Mouse (Mus musculus) limb, embryonic 14.5 days (tissue): ENCODE measurements at regions not wholly inside any gene's neighbourhood (a gene's known extent, or its start where the extent isn't known, plus 50 kb on each side); places are given as distances from the start of the nearest gene placed in this dataset.
A peak's percentile ranks its signal among the peaks of the same experiment; 100 is the strongest.

Experiments used
- ATAC-seq: fragments of 200-750 bp; cut with Nextera tagmentation; 2 replicates; pipeline ENCODE4 v1.8.0; 2017; ENCODE audit warnings: low read depth, moderate number of reproducible peaks, moderate TSS enrichment; ENCODE audit not compliant: low FRiP score
- DNase-seq: peaks from one replicate; pipeline ENCODE4 v3.0.0-alpha.2; 2015; ENCODE audit warnings: low spot score
- H3K27ac ChIP-seq: fragments of 300-500 bp; sonication (generic); replicated peaks from 2 replicates; pipeline ENCODE4 v1.5.1; 2014; ENCODE audit warnings: low read depth, mild to moderate bottlenecking, low read length, moderate library complexity, mixed read lengths
- H3K27me3 ChIP-seq: fragments of 300-500 bp; sonication (generic); 2 replicates; pipeline ENCODE4 v1.6.1; 2014; ENCODE audit warnings: low read length, mixed read lengths; ENCODE audit not compliant: control insufficient read depth, insufficient read depth
- H3K36me3 ChIP-seq: fragments of 300-500 bp; sonication (generic); 2 replicates; pipeline ENCODE4 v1.6.1; 2014; ENCODE audit warnings: mild to moderate bottlenecking, low read length, moderate library complexity, mixed read lengths; ENCODE audit not compliant: control insufficient read depth, insufficient read depth
- H3K4me1 ChIP-seq: fragments of 300-500 bp; sonication (generic); 2 replicates; pipeline ENCODE4 v1.6.1; 2014; ENCODE audit warnings: antibody characterized with exemption, low read length, mixed read lengths; ENCODE audit not compliant: control insufficient read depth, insufficient read depth
- H3K4me2 ChIP-seq: fragments of 300-500 bp; sonication (generic); replicated peaks from 2 replicates; pipeline ENCODE4 v1.6.1; 2014; ENCODE audit warnings: low read depth, mild to moderate bottlenecking, low read length, moderate library complexity; ENCODE audit not compliant: severe bottlenecking
- H3K4me3 ChIP-seq: fragments of 300-500 bp; sonication (generic); replicated peaks from 2 replicates; pipeline ENCODE4 v1.5.1; 2014; ENCODE audit warnings: low read length
- H3K9ac ChIP-seq: fragments of 300-500 bp; sonication (generic); 2 replicates; pipeline ENCODE4 v1.6.1; 2014; ENCODE audit warnings: mild to moderate bottlenecking, low read depth, low read length, moderate library complexity; ENCODE audit not compliant: severe bottlenecking
- H3K9me3 ChIP-seq: fragments of 300-500 bp; sonication (generic); 2 replicates; pipeline ENCODE4 v1.6.1; 2016; ENCODE audit warnings: low read length; ENCODE audit not compliant: control insufficient read depth
- POLR2A ChIP-seq: fragments of 200-500 bp; IDR thresholded peaks from 2 replicates; pipeline ENCODE4 v1.8.0; 2012; ENCODE audit warnings: inconsistent platforms, mild to moderate bottlenecking, moderate library complexity, borderline replicate concordance; ENCODE audit not compliant: insufficient read depth, insufficient read length; ENCODE audit errors: extremely low read depth
- WGBS: fragments of 180-500 bp; shearing (Covaris S2); extraction: QIAGEN DNeasy Blood & Tissue Kit; methylation state at CpG from one replicate; pipeline ENCODE4 v1.1.7; 2014; 5-methylcytosine and 5-hydroxymethylcytosine counted together

DNA sequence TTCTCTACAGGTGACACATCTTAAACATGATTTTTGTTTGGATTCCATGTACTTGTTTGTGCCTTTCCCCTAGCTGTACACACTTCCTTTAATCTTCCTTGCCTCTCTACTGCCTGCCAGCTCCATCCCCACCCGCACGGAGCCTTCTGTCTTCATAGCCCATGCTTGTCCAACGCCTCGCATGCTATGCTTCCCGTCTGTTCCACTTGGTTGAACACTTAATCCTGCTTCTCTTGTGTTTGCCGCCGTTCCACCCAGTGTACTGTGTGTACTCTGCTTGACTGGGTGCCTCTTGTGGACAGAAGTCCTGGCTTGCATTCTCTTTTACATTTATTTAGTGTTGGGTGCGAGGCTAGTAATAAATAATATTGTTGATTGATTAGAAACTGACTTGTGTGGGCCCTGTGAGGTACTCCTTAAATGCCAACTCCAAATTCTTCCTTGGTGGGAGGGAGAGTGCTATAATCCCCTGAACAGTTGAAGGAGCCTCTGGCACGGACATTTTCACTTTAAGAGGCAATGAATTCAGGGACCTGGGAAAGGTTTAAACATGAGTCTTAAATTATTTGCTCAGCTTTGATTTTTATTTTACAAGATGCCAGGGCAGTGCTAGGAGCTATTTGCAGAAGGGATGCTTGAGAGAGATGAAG lies 88.9 kb upstream of the Klhl29 start:
- TF ChIP-seq POLR2A: no peak
- Histone ChIP-seq H3K4me2 (no peak overlapping the region), H3K9me3 (no peaks in the 10 kb centered on the region), H3K27ac (no peak overlapping the region), H3K4me1 (0 out of 2 replicates have a peak, but pooled peaks cover 5% of the 10 kb centered on the region), H3K9ac (no peak overlapping the region), H3K4me3 (no peak overlapping the region), H3K36me3 (no peaks in the 10 kb centered on the region), H3K27me3 (no peaks in the 10 kb centered on the region)
- ATAC-seq (no peak), DNase-seq (no peak)
- 46% methylated on average over 9 of the region's 9 CpGs for WGBS

DNA sequence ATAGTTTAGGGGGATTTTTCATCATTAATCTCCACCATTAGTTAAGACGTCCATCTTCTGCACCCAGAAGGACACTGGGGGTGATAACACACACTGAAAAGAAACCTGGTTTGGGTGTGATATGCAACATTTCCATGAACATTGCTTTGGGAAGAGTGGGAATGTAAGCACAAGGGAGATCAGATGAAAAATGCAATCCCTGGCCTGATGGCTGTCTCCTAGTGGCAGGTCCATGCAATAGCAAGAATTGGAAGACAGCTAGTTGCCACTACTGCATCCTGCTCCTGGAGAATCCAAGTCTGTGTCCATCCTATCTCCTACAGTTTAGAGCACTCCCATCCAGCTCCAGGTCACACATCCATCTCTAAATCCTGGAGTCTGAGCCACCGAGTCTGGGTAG lies 77.7 kb upstream of the Klhl29 start:
- no peak overlapping the region for H3K27ac ChIP-seq
- no peak overlapping the region for H3K9ac ChIP-seq
- H3K4me1 ChIP-seq: 0 out of 2 replicates have a peak, but pooled peaks cover 2% of the 10 kb centered on the region
- no peaks in the 10 kb centered on the region for H3K27me3 ChIP-seq
- no peak overlapping the region for H3K4me2 ChIP-seq
- no peaks in the 10 kb centered on the region for H3K36me3 ChIP-seq
- DNase-seq (no peak), ATAC-seq (no peak)
- H3K9me3 ChIP-seq: no peaks in the 10 kb centered on the region
- no peak for TF ChIP-seq POLR2A
- WGBS: 93% methylated on average over 2 of the region's 2 CpGs
- no peak overlapping the region for H3K4me3 ChIP-seq

DNA sequence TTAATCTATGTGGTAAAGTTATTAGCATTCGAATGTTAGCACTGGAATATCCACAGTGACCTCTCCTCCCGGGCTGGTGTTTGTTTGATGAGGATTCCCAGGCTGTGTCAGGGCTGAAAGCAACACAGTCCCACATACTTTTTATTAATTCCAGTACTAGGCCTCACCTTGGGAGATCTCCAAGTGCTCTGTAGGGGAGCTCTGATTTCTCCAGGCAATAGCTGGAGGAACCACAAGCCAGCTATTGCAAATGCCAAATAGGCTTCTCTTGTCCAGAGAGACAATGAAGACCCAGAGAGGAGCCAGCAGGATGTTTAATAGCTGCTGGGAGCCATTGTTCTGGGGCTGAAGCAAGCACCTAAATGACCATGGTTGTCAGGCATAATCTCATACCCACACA lies 68.2 kb upstream of the Klhl29 start:
- Histone ChIP-seq H3K9me3 (no peaks in the 10 kb centered on the region), H3K4me2 (no peak overlapping the region), H3K4me1 (peaks cover 8% of the 10 kb centered on the region), H3K27me3 (no peaks in the 10 kb centered on the region), H3K9ac (no peak overlapping the region), H3K4me3 (no peak overlapping the region), H3K27ac (no peak overlapping the region), H3K36me3 (no peaks in the 10 kb centered on the region)
- 51% methylated on average over 2 of the region's 2 CpGs for WGBS
- DNase-seq (peak; percentile 24), ATAC-seq (peak; percentile 30; the same call in 1 of the 2 replicates)
- TF ChIP-seq POLR2A: no peak

DNA sequence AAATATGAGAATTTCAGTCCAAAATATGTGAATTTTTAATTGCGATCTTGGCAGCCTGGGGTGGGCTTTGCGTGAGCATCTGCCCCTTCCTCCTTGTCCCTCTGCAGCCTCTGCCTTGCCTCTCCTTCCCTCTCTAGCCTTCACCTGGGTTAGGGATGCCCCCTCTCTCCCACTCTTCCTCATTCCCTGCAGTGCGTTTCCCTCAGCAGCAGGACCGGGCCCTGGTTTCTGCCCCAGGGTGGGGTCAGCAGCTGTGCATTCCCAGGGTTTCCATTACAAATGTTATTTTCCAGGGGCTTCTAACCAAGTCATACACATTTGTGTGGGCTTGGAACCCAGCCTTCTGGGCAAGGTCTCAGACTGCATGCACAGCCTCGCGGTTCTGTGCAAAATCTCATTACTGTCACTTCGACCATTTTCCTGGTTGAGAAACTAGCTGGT lies 67.6 kb upstream of the Klhl29 start:
- TF ChIP-seq POLR2A: no peak
- peak; percentile 37 for DNase-seq
- H3K9me3 ChIP-seq: no peaks in the 10 kb centered on the region
- no peak overlapping the region for H3K4me2 ChIP-seq
- H3K4me3 ChIP-seq: no peak overlapping the region
- no peaks in the 10 kb centered on the region for H3K36me3 ChIP-seq
- H3K9ac ChIP-seq: no peak overlapping the region
- H3K27me3 ChIP-seq: no peaks in the 10 kb centered on the region
- peaks cover 8% of the 10 kb centered on the region for H3K4me1 ChIP-seq
- 52% methylated on average over 7 of the region's 7 CpGs for WGBS
- peak; percentile 62 for ATAC-seq
- H3K27ac ChIP-seq: no peak overlapping the region

DNA sequence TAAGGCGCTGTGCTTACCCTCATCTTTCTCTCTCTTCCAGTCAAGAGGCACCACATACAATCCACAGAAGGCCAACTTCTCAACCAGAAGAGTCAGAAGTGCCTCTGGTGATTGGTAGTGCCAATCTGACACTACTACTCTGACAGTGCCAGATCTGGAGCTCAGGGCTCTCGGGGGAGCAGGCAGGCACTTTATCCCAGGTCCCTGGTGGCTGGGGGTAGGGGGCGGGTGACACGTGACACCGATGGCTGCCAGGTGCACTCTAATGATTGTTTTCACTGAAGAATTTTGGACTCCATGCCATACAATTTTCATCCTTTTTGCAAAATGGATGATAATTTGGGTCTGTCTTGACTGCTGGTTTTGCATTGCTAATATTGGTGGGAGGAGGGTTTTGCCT lies 67.2 kb upstream of the Klhl29 start:
- WGBS: 75% methylated on average over 5 of the region's 5 CpGs
- Histone ChIP-seq H3K27me3 (no peaks in the 10 kb centered on the region), H3K9ac (no peak overlapping the region), H3K4me2 (no peak overlapping the region), H3K36me3 (no peaks in the 10 kb centered on the region), H3K4me3 (no peak overlapping the region), H3K4me1 (peaks cover 8% of the 10 kb centered on the region), H3K27ac (no peak overlapping the region), H3K9me3 (no peaks in the 10 kb centered on the region)
- DNase-seq (no peak), ATAC-seq (no peak)
- no peak for TF ChIP-seq POLR2A

DNA sequence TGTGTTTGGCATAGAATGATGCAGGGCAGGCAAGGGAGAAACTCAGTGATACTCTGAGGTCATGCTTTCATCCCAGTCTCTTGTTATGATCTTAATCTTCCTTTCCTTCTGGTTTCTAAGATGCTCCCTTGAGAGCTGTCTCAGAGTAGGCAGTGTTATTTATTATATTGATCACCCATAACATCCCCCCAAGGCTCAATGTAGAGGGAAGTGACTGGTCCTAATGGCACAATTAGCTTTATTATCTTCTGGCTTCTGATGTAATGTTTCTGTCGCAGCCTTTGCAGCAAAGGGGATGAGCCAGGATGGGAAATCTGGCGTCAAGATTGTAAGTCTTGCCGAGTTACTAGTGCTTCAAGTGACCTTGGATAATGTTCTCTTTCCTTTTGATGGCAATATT lies 65.0 kb upstream of the Klhl29 start:
- no peaks in the 10 kb centered on the region for H3K9me3 ChIP-seq
- H3K36me3 ChIP-seq: no peaks in the 10 kb centered on the region
- H3K4me2 ChIP-seq: no peak overlapping the region
- 80% methylated on average over 3 of the region's 3 CpGs for WGBS
- no peak overlapping the region for H3K9ac ChIP-seq
- no peak for TF ChIP-seq POLR2A
- no peak for DNase-seq
- H3K27me3 ChIP-seq: no peaks in the 10 kb centered on the region
- no peak for ATAC-seq
- H3K4me1 ChIP-seq: peaks cover 8% of the 10 kb centered on the region
- no peak overlapping the region for H3K27ac ChIP-seq
- no peak overlapping the region for H3K4me3 ChIP-seq
